Mouse (Mus musculus) ovary, postnatal 14 days (tissue): Measurements from ENCODE around the gene Timmdc1.

ENCODE experiments used
- DNase-seq: peaks from one replicate; pipeline ENCODE4 v3.0.0; 2022; ENCODE audit warnings: low spot score

The Timmdc1 gene

DNA sequence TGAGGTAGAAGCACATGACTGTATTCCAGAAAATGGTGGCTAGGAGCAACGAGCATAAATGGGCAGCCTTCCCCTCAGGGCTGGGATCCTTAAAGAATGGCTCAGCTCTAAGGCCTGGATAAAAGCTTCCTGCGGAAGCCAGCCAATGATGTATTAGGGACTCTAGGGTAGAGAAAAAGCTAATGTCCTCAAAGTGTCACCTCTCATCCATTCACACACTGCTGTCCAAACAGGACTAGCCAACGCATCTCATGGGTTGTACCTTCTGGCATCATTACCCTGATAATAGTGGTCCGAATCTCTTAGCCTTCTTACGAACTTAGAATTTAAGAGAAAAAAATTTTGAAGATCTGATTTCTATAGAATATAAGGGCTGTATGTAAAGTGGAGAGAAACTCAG, 59.2 kb downstream of the Timmdc1 start:
- DNase-seq = no peak

DNA sequence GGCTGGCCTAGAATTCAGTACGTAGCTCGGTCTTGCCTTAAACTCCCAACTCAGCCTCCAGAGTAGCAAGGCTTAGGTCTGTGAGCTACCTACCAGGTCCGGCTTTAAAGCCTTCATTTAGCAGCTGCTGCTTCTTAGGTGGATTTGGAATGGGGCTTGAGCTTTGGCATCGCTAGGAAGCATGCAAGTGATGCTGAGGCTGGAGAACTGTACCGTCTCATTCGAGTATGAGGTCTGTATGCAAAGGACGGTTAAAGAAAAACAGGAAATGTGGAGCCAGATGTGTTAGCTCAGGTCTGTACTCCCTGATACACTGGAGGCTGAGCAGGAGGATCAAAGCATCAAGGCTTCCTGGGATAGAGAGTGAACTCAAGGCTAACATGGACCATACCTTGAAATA, 60.3 kb downstream of the Timmdc1 start:
- no peak for DNase-seq

DNA sequence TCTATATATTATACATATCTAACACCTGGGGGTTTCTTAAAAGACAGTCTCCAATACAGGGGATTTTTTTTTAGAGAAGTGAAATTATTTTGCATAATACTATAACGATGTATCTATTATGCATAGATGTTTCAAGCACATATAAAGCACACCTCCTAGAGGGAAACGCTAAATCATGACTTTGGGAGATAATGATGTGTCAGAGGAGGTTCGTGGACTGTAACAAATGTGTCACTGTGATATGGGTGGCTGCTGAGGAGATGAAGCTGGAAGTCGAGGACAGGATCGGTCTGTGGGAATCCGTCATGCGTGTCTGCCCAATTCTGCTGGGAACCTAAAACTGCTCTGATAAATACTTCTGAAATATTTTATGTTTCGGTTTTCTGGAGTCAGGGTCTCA, 60.7 kb downstream of the Timmdc1 start:
- DNase-seq = no peak

DNA sequence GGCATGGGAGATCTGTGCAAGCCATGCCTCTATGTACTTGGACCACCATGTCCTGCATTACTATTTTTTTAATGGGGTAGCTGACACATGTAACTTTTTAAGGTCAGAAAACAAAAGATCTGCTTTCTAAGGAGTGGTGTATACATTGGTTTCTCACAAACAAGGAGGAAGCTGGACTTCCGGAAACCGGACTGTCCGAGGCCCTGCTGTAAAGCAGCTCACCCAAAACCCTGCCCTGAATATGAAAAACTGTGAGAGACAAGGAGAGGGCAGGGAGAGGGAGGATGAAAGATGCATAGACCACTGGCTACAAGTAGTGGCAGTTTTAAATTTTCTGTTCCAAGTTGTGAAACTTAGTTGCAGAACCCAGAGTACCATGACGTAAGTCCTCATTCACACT, 62.5 kb downstream of the Timmdc1 start:
- DNase-seq = no peak

DNA sequence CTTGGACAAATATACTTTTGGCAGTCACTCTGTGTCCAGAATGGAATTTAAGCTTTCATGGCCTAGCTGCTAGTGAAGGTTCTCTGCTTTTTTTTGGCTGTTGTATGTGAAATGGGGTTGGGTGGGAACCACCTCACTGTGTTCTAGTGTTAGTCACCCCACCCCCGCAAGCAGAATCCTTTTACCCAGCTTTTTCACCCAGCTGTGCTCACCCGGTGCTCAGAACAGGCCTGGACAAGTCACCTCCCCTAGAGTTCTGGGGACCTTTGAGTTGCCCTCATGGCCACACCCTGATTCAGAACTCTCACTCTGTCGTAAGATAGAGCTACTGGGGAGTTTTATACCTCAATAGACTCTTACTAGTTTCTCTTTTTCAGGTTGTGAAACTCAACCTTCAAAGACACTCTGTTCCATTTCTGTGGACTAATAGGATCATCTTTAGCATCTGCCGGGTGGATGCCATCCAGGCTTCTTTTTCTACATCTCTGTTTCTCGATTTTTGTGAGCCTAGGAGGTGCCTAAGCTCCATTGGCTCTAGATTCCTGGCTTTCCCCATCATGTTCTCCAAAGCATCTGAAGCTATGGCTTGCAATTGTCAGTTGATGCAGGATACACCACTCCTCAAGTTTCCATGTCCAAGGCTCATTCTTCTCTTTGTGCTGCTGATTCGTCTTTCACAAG, 63.7 kb downstream of the Timmdc1 start:
- DNase-seq = no peak

DNA sequence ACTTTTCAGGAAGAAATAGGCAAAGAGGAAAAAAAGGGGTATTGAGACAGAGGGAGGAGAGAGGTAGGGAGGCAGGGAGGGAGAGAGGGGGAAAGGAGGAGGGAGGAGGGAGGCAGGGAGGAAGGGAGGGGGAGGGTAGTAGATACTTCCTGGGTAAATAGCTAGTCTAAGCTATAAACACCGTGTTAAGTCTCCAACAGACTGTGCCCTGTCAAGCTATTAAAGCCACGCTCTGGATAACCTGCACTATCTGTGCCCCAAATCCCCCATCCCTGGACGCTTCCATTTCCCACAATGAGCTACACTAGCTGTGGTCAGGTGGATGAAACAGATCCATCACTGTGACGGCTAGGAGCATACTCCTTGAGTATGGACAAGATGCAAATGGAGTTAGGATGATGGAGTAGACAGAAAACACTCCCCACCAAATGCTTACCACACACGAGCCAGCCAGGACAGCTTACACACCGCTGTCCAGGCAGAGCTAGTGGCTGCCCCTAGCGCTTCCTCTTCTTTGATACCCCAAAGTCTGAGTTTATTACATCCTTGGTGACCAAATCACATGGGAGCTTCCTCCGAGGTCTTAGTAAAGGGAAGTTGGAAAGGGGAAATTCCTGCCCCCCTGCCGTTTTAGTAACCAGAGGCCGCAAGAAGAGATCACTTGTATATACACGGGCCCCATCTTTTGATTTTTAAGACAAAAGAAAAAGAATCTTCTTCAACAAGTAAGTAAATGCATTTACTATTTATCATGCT, 65.5 kb downstream of the Timmdc1 start:
- no peak for DNase-seq

DNA sequence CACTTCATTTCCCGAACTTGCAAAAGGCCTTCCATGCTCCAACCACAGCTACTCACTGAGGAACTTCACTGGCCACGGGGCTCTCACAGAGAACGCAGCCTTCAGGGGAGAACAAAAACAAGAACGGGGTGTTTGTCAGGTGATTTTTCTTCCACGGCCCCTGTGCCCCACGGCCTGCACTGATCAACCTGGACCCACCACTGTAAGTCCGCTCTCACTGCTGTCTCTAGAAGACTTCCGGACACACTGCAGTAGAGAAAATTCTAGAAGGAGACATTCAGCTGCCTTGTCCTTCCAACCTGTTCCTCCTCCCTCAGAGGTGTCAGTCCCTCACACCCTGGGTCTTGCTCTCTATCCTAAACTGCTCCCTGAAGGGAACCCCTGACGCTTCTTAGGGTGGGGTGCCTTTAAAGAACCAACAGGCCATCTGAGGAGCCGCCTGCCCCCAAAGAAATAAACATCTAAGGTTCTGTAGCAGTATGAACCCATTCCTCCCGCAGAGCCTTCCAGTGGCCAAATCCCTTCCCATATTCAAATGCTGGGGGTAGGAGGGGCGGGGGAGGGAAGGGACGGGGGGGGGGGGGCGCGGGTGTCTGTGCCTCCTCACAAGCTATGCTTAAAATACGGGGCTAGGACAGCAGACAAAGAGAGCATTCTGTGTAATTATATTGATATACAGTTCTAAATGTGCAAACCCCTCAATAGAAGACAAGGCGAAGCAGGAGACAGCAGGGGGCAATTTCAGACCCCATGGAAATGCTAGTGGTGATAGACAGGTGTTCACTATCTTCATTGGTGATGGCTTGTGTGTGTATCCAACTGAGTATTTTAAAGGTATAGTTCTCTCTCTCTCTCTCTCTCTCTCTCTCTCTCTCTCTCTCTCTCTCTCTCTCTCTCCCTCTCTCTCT, 66.7 kb downstream of the Timmdc1 start, which contains the start of gene Cd80:
Cd80 (plus strand) TSS at position 51 of the 908 bp plus-strand sequence.
- no peak for DNase-seq

DNA sequence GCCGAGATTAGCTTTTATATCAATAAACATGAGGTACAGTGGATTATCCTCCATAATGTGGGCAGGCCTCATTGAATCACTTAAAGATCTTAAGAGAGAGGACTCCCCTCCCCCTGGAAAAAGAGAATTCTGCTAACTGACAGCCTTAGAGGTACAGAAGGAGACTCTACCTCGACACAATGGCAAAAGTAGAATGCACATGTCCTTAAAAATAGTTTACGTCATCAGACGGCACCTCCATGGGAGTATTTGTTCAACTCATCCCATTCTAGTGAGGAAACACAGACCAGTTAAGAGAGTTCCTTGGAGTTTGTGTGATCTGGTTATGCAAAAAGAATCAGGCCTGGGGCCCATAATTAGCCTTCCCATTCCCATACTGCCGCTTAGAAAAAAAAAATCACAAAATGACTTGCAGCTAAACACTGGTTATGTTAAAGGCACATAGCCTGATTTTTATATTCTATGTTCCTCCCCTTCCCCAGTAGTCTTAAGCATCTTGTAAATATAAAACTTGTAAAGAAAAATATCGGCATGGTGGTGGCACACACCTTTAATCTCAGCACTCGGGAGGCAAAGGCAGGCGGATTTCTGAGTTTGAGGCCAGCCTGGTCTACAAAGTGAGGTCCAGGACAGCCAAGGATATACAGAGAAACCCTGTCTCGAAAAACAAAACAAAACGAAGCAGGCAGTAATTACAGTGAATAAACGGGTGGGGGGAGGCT, 67.8 kb downstream of the Timmdc1 start:
- no peak for DNase-seq

DNA sequence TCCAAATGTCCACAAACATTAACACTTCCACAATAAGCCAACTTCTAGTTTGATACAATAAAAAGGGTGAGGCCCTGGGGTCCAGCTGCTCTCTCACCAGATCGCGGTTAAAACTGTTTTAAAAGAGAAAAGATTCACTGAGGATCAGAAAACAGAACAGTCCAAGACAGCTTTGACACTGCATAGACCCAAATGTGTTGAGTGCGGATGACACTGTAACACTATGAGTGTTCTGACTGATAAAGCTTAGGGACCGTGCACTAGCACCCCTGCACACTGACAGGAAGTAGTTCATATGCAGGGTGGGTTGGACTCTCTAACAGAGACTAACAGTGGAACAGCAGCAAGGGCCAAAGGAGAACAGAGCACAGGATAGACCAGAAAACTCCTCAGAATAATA, 68.5 kb downstream of the Timmdc1 start:
- DNase-seq = no peak

DNA sequence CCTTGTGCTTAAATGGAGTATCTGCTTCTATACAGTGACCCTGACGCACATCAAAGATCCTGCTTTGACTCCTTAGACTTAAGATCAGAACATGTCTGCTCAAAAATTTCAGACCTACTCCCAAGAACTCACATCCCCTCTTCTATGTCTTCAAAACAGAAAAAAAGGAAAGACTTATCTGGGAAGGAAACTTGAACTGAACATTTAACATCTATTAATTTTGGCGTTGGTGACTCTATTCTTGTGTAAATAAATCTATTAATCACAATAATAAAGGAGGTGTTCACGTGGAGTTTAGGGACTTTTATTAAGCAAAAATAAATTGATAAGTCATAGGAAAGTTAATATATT, 69.3 kb downstream of the Timmdc1 start:
- DNase-seq = no peak

DNA sequence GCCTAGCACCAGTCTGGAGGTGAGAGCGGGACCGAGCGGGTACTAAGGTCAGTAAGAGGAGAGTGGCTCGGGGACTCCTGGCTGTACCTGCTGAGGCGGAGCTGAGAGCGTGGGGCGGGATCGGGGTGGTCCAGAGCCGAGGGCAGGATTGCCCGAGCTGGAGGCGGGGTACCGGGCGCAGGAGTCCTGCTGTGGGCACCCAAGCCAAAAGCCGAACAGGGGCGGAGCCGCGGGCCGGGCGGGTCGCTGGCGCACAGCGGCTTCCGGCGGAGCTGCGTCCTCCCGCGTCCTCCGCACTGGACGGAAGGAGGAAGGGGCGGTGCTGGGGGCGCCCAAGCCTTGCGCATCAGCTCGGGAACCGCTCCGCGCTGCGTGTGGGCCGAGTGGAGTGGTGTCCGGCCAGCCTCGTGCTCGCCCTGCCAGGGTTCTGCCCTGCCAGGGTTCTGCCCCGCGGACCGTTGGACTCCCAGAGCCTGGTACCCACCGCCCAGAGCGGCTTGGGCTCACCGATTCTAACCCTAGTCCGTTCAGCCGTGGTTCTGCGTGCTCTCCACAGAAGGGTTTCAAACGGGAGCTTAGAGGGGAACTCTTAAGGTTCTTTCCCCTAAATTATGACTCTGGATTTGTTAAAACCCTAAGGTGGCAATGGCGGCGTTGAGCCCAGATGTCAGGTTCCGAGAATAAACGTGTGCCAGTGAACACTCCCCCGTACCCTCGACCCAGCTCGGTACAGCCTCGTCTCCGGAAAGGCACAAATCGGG, 69.8 kb downstream of the Timmdc1 start, which contains the start of gene Adprh:
Adprh (minus strand) TSS at position 262 of the 761 bp plus-strand sequence.
- peak; percentile 91 for DNase-seq

DNA sequence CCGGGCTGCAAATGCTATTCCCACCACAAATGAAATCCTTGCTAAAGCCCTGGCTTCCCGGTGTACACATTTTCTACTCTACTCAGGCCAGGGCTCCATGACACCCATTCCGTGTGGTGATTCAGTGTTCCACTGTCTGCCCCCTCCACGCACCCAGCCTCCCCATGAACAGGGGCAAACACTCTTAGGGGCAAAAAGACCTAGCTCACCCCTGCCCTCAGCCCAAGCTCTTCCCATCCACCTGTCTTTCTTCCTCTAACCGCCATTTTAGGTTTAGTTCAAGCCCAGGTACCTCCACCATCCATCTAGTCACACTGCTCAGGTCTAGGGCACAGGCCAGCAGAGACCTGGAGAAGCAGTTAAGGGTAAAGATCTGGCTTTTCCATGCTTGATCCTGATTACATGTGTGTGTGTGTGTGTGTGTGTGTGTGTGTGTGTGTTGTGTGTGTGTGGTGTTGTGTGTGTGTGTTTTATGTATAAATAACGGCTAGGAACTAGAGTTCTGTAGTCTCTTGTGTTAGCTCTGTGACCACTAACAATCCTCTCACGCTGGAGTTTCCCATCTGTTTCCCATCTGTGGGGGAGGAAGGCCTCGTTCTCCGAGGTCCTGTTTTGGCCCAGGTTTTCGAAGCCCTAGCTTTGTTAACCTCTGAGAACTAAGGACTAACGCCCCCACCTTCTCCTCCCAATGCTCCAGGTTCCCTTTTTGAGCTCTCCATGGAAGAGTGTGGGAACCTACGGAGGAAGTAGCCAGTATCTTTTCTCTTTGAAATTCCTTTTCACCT, 70.8 kb downstream of the Timmdc1 start:
- peak; percentile 14 for DNase-seq

DNA sequence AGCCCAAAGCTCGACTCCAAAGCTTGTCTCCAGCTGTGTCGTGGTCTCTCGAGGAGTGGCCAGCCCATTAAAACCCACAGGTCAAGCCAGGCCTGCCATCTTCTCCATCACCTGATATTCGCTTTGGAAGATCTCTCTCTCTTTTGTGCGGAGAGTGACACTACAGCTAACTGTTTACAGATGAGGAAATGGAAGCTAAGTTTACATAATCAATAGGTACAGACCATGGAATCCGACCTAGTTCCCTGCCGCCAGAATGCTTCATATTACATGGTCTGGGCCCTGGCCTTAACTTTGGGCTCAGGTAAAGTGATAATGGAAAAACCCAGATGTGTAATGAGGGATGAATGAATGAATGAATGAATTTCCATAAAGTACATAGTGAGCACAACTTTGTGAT, 71.8 kb downstream of the Timmdc1 start:
- no peak for DNase-seq

DNA sequence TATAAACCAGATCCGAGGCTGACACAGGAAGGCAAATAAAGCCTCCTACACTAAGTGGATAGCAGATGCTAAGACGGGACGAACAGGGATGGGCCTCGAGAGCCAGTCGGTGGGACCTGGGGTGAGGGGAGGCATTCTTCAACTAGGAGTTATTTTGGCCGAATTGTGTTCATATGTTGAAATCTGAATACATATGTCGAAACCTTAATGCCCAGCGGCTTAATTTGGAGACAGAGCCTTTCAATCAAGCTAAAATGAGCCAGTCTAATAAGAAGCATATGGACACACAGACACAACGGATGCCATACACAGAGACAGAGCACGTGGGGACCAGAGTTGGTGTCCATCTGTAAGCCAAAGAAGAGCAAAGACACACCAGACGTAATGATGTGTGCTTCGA, 74.0 kb downstream of the Timmdc1 start:
- DNase-seq = no peak
